Mouse (Mus musculus): Measurements from ENCODE around the gene Trpc7.
A peak's percentile ranks its signal among the peaks of the same experiment; 100 is the strongest.

Gene Trpc7

GRCm38 (mm10) chr13:56895893-56896292 lies at the start of gene Trpc7:
Trpc7 (minus strand) TSS chr13:56895993.
- DNase-seq (ENCODE audit: low spot score in 2 of 2) = no peak

DNA sequence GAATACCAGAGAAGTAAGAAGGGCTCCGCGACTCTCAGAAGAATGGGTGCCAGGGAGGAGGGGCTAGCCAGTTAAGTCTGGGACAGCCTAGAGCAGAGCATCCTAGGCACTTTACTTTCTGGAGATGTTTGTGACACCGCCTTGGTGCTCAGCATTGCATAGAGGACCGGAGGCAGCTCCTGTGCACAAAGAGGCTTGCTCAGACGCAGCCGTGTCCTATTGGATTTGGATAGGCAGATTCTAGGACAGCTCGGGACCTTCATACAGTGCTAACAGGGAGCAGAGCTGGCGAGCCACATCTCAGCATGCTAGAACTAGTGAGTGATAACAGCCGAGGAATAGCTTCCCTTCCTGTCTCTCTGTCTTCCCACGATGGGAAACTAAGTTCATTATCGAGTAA lies 43.5 kb upstream of the Trpc7 start:
- DNase-seq (ENCODE audit: low spot score in 2 of 2) = no peak

- DNase-seq (ENCODE audit: low spot score in 2 of 2) = no peak
Measured at GRCm38 (mm10) chr13:56933832-56934510, 38.2 kb upstream of the Trpc7 start.

DNA sequence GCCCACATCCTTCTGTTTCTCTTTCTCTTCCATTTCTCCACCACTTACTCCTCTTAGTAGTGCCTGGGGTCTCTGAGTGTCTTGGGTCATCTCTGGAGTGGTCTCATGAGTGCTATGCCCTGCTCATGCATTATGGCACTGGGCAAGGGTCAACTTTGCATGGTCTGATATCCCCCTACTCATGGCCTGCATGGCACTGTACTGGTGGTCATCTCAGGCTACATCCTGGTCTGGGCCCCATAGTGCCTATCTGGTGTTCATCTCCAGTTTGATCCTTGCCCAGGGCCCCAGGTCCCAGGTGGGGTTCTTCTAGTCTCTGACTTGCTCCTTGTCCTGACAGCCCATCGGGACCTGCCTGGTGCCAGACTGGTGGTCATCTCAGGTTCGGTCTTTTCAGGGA lies 34.6 kb upstream of the Trpc7 start:
- no peak for DNase-seq (ENCODE audit: low spot score in 2 of 2)

GRCm38 (mm10) chr13:56922976-56923375 lies 27.2 kb upstream of the Trpc7 start:
- no peak for DNase-seq (ENCODE audit: low spot score in 2 of 2)

- no peak for DNase-seq (ENCODE audit: low spot score in 2 of 2)
Measured at GRCm38 (mm10) chr13:56921251-56921650, 25.5 kb upstream of the Trpc7 start.

- DNase-seq (ENCODE audit: low spot score in 2 of 2) = no peak
Measured at GRCm38 (mm10) chr13:56914721-56915120, 18.9 kb upstream of the Trpc7 start.

GRCm38 (mm10) chr13:56911093-56911492 lies 15.3 kb upstream of the Trpc7 start:
- no peak for DNase-seq (ENCODE audit: low spot score in 2 of 2)

DNA sequence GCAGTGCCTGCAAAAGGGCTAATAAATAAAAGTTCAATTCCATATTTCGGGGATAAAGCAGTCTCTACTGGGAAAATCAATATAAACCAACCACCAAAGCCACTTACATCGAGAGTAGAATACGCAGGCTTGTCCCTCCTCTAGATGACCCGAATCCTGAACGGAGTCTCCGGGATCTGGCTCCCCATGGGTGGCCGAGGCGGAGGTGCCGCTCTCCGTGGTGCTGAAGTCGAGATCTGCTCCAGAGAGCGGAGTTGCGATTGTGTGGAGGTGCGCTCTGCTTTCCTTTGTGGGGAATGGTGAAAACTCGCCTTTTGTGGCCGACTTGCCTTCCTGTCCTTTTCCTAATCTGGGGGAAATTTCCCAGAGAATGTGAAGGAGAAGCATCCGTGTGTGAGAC lies 407 bp downstream of the Trpc7 start:
- peak; percentile 4 to 46 for DNase-seq (ENCODE audit: low spot score in 2 of 2)

- no peak for DNase-seq (ENCODE audit: low spot score in 2 of 2)
Measured at GRCm38 (mm10) chr13:56894543-56894942, 1.2 kb downstream of the Trpc7 start.

DNA sequence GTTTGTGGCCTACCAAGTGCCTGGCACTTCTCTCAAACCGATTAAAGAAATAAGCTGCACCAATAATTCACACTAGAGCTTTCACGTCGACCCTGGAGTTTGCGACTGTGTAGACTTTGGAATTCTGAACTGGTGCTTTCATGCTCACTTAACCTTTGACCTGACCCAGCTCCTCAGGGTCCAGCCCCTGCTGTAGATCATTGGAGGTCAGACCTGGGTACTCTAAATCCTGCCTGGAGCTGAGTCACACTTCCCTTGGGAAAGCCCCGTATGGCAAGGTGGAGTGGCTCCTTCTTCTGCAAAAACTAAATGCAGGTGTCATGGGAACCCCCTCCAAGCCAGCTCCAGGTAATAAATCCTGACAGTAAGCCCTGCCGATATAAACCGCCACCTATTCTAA lies 5.9 kb downstream of the Trpc7 start:
- no peak for DNase-seq (ENCODE audit: low spot score in 2 of 2)

GRCm38 (mm10) chr13:56882931-56883330 lies 12.9 kb downstream of the Trpc7 start:
- no peak for DNase-seq (ENCODE audit: low spot score in 2 of 2)

DNA sequence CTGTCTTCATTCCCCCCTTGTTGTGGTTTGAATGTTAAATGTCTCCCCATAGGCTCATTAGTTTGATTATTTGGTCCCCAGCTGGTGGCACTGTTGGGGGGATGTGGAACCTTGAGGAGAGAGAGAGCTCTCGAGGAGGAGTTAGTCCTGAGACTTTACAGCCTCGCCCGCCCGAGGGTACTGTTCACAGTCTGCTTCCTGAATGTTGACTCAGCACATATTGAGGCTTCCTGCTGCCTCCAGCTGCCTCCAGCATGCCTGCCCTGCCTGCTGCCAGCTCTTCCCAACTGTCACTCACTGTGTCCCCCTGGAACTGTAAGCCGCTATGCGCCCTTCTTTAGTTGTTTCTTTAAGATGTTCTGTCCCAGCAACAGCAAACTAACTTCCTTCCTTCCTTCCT lies 31.2 kb downstream of the Trpc7 start:
- no peak for DNase-seq (ENCODE audit: low spot score in 2 of 2)

DNA sequence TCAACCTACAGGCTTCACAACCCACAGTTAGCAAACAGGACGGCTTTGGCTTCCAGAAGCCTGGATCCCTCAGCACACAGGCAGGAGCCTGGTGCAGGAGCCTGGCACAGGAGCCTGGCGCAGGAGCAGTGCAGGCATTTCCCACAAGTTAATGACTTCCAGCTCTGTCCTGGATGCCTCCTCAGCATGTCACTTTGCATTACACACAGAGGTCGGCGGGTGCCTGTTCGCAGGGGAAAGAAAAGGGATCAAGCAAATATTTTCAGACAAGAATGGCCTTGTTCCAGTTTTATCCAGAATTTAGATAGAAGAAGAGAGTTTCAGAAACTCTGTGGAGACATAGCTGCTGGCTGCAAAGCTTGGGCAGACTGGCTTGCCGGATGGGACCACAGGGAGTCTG lies 33.8 kb downstream of the Trpc7 start:
- DNase-seq (ENCODE audit: low spot score in 2 of 2) = no peak

- no peak for DNase-seq (ENCODE audit: low spot score in 2 of 2)
Measured at GRCm38 (mm10) chr13:56854506-56854905, 41.3 kb downstream of the Trpc7 start.

DNA sequence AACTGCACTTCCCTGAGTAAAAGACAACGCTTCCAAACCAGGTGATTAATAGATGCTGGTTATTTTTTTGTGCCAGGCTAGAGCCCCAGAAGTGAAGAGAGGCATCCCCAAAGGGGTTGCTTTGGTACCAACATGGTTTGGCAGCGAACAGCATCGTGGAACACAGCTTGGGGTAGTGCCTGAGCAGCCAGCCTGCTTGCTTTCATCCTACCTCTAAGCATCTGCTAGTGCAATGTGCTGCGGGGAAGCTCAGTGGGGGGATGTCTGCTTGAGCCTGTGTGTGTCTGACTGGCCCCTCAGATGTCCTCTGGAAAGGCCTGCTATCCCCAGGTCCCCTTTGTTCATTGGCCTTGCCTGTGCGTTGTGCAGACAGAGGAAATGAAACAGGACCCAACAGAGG lies 42.4 kb downstream of the Trpc7 start:
- no peak for DNase-seq (ENCODE audit: low spot score in 2 of 2)

DNA sequence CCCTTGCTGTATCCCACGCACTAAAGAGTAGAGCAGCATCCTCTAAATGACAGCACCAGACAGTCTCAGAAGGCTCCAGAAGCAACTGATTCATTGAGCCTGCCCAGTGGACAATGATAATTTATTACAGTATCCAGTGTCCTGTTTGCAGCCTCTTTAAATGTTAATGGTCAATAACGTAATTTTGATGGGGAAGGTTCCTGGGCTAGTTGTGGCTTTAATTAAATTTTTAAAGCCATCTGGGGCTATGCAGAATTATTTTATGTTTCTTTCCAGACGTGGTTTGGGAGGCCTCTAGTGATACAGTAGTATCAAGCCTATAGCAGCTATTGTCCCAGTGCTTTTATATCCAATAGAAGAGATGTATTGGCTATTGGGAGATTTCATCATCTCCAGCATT lies 49.9 kb downstream of the Trpc7 start:
- no peak for DNase-seq (ENCODE audit: low spot score in 2 of 2)

DNA sequence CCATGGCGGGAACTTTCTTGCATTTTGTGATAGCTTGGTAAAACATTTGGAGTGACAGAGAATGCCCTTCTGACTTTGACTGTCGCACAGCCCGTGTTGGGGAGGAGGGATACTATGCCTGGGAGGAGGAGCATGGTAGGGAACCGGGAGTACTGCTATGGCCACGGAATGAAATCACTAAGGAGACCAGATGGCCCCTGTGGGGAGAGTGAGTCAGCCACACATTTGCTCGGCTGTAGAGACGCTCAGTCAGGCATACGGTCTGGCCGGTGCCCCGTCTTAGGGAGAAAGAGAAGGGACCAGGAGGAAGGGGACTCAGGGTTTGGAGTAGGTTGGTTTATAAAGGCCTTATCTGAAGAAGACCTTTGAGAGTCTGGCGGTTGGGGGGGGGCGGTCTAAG lies 80.3 kb downstream of the Trpc7 start:
- no peak for DNase-seq (ENCODE audit: low spot score in 2 of 2)

- peak; percentile 34 to 80 for DNase-seq (ENCODE audit: low spot score in 2 of 2)
Measured at GRCm38 (mm10) chr13:56806776-56807490, 88.9 kb downstream of the Trpc7 start.

DNA sequence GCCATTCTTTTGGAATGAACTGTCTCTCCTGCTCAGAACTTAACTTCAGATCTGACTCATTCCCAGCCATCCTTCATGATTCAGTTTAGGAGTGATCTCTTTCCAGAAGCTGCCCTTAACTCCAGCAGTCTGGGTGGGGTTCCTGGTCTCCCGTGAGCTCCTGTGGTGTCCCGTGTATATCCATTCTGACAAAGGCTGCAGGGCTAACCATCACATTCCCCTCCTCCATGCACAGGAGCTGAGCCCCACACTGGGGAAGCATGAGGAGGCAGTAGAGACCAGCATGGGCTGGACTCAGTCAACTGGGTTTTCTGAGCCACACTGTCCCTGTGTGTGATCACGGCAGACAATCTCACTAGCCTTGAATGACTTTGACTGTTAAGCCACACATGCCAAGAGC lies 90.7 kb downstream of the Trpc7 start:
- DNase-seq (ENCODE audit: low spot score in 2 of 2) = no peak

DNA sequence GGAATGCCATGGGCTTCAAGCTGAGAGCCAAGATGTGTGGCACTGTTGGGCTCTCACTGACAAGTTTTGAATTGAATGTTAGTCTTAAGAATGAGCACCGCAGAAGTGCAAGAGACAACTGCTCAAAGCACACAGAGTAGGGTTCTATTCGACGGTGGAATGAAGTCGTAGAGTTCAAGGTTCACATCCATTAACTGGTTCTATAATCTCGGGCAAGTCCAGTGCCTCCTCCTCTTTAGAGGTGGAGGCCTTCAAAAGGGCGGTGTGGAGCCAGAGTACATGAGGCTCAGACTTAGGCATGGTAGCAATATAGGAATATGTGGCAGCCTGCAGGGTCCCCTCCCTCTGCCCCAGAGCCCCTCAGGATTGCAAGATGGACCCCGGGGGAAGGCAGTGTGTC lies 98.3 kb downstream of the Trpc7 start:
- no peak for DNase-seq (ENCODE audit: low spot score in 2 of 2)

- no peak for DNase-seq (ENCODE audit: low spot score in 2 of 2)
Measured at GRCm38 (mm10) chr13:56795501-56795900, 100.3 kb downstream of the Trpc7 start.

- DNase-seq (ENCODE audit: low spot score in 2 of 2) = no peak
Measured at GRCm38 (mm10) chr13:56794441-56794840, 101.4 kb downstream of the Trpc7 start.

- DNase-seq (ENCODE audit: low spot score in 2 of 2) = no peak
Measured at GRCm38 (mm10) chr13:56792844-56793243, 102.9 kb downstream of the Trpc7 start.
